Mouse (Mus musculus) cerebral cortex, adult 2 months (tissue): ENCODE measurements around the gene Aen.

Experiments used
- WGBS: fragments of 180-500 bp; shearing (Covaris S2); methylation state at CpG from one replicate; pipeline ENCODE4 v1.1.7; 2018; 5-methylcytosine and 5-hydroxymethylcytosine counted together

The Aen gene

DNA sequence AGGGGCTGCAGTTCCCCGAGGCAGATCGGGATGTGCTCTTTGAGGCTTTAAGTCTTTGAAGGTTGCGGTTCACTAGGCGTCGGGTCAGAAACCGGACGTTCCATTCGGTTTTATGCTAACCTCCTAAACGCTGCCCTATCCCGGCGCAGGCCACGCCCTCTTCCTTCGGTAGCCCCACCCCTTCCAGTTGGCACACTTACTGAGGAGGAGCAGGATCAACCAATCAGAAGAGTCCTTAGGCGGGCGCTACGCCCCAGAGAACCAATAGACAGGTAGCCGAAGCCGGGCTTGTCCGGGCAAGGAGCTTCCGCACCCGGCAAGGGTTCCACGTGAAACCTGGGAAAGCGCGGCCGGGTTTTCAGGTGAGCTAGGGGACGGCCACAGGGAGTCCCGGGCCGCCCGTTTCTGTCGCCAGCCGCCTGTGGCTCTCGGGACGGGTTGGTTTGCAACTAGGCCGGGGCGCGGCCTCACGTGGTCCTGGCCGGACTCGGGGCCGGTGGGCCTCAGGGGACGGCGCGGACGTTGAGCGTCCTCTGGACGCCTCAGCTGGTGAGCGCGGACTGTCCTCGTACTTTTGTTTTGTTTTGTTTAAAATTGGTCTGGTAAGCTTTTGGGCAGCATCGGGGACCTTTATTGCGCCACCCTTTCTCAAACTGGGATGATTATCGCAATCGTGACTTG is at the start of gene Aen:
Gene Aen (plus strand): TSS at position 202 of the 681 bp plus-strand sequence.
- 1% methylated on average over 53 of the region's 53 CpGs for WGBS

GRCm38 (mm10) chr7:78846066-78846716 is 49.5 kb upstream of the Aen start:
- 25% methylated on average over 12 of the region's 12 CpGs for WGBS

- WGBS: 0% methylated on average over 50 of the region's 54 CpGs
Observed at GRCm38 (mm10) chr7:78846737-78847434, 48.8 kb upstream of the Aen start, which contains the start of gene Det1. Det1 (minus strand) TSS chr7:78847263.

- WGBS: 72% methylated on average over 4 of the region's 4 CpGs
Observed at GRCm38 (mm10) chr7:78854051-78854450, 41.6 kb upstream of the Aen start.

- 81% methylated on average over 5 of the region's 5 CpGs for WGBS
Observed at GRCm38 (mm10) chr7:78855044-78855655, 40.5 kb upstream of the Aen start.

DNA sequence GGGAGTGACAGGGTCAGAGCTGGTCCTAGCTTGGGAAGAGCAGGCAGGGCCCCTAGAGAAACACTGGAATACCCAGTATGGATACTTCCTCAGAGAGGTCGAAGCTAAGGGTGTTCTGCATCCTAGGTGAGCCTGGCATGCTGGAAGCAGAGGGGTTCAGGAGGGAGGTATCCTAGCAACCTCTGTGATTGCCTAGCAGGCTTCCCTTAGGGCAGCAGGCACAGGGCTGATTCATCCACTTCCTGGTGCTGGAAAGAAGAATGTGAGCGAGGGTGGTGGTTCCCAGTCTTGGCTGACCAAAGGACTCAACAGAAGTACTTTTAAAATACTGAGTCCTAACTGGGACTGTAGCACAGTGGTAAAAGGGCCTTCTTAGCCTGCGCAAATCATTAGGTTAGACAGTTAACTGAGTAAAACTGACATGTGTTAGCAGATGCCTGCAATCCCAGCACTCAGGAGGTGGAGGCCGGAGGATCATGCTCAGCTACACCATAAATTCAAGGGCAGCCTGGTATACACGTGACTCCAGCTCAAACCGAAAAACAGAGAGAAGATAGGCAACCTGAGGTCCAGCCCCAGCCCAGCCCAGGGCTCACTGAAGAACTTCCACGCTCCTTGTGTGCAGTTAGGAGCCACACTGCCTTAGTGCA is 31.7 kb upstream of the Aen start:
- WGBS: 74% methylated on average over 7 of the region's 7 CpGs

DNA sequence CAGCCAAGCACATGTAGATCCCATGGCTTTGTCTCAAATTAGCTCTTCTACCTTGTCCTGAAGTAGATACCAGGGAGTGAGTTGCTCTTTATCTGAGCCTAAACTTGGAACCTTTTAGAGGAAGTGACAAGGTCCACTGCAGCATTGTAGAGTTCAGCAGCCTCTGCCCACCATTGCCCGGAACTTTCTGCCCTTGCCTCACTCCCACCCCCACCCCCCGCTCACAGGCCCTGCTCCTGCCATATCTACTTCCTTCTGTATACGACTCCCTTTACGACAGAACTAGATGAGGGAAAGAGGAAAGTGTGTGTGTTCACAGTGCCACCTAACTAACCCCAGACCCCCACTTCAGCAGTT is 31.2 kb upstream of the Aen start:
- WGBS: 79% methylated on average over 4 of the region's 4 CpGs

DNA sequence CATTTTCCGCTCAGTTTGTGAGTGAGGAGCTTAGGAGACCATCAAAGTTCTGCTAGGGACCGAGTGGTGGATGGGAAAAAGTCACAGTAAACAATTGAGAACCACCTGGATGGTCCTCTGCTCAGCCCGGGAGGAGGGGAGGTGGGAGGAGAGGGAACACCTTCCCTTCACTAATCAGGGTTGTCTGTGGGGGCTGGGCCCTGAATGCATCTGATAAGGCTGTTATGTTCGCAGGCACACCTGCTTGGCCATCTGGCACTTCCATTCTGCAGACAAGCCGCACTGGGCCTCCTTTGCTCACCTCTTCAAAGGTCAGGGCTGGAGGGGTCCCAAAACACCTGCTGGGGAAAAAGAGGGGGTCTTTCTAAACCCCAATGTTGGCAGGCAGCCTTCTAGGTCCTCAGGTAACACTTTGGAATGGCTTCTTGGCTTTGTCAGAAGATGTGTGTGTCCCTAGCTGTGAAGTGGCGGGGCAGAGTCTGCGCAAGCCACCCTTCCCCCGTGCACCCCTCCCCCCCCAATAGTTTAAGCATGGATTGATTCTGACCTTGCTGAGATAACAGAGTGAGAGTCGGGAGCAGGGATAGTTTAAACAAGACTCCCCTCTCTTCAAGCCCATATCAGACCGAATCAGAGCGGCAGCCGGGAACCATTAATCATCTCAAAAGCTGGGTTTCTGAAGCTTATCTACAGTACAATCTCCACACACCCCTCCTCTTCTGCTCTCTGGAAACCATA is 30.3 kb upstream of the Aen start:
- WGBS: 83% methylated on average over 12 of the region's 12 CpGs

- 61% methylated on average over 5 of the region's 5 CpGs for WGBS
Observed at GRCm38 (mm10) chr7:78868731-78869130, 26.9 kb upstream of the Aen start.

- 91% methylated on average over 6 of the region's 6 CpGs for WGBS
Observed at GRCm38 (mm10) chr7:78872366-78872765, 23.3 kb upstream of the Aen start.

DNA sequence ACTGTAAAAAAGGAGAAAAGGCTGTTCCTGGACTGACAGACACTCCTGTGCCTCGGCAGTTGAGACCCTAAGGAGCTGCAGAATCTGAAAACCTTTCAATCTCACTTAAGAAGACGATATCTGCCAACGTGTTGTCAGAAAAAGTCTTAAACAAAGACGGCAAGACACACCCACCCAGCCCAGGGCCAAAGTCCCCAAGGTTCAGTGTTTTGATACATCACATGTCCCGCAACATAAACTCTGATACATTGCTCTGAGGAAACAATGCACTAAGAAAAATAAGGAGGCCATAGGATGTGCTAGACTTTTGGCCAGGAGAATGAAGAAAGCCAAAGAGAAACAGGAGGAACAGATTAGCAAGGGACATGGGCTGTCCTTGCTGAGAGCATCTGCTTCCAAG is 22.8 kb upstream of the Aen start:
- 82% methylated on average over 5 of the region's 5 CpGs for WGBS

GRCm38 (mm10) chr7:78881607-78882468 is 13.8 kb upstream of the Aen start:
- WGBS: 16% methylated on average over 15 of the region's 16 CpGs

GRCm38 (mm10) chr7:78882469-78882837 is 13.2 kb upstream of the Aen start:
- WGBS: under 1% methylated on average over 23 of the region's 23 CpGs

DNA sequence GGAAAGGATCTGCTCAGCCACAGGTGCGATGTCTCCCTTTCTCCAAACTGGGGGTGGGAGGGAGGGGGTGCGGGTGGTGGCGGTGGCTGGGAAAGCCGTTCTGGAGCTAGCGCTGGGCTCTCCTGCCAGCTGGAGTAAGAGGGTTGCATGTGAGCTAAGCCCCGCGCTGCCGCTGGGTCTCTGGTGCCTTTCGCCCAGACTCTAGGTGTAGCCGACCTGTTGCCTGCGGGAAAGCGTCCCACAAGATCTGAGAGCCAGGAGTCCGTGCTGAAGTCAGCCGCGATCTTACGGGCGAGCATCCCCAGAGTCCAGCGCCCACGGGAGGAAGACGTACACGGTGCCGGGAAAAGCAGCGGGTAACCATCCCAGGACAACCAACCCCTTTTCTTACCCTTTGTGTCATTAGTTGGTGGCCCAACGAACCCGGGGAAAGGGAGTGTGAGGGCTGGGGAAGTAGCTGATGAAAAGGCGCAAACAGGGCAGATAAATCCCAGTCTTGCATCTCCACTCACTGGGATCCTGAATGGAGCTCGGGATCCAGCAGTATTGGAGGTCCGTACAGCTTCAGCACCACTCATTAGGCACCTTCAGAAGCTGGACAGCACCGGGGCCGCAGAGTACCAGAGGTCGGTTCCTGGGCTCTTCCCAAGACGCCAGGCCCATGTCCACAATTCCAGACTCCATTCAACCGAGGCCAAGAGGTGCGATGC is 12.5 kb upstream of the Aen start:
- WGBS: 2% methylated on average over 34 of the region's 34 CpGs

DNA sequence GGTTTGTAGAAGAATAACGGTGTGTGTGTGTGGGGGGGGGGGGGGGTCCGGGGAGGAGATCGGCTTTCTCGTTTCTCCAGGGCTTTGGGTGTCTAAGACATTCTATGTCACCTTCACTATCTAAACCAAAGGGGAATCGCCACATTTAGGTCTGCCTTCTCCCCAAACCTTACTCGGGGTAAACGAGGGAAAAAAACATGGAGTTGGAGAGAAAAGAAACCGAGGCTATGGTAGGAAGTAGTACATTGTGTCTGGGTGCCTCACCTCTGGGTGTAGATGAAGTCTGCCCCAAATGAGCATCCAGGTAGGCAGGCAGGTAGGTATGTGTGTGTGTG is 12.0 kb upstream of the Aen start:
- 4% methylated on average over 8 of the region's 8 CpGs for WGBS

DNA sequence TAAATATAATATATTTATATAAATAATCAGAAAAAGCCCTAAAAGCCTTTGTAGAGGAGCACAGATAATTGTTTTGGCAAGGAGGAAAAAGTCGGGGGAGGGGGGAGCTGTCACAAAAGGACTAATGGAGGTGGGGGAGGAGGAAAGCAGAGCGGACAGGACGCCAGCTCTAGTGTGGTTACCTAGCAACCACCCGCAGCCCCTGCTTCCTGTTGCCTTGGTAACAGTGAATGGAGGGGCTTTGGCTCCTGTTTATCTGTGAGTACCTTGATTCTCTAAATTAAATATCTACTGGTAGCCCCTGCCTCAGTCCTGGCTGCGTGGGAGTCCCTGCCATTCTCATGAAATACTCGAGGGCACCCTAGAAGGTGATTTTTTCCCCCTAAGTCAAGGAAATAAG is 11.5 kb upstream of the Aen start:
- WGBS: 5% methylated on average over 6 of the region's 6 CpGs

GRCm38 (mm10) chr7:78885404-78885803 is 10.2 kb upstream of the Aen start:
- WGBS: 63% methylated on average over 5 of the region's 5 CpGs

- 50% methylated on average over 4 of the region's 4 CpGs for WGBS
Observed at GRCm38 (mm10) chr7:78886496-78886895, 9.2 kb upstream of the Aen start.

DNA sequence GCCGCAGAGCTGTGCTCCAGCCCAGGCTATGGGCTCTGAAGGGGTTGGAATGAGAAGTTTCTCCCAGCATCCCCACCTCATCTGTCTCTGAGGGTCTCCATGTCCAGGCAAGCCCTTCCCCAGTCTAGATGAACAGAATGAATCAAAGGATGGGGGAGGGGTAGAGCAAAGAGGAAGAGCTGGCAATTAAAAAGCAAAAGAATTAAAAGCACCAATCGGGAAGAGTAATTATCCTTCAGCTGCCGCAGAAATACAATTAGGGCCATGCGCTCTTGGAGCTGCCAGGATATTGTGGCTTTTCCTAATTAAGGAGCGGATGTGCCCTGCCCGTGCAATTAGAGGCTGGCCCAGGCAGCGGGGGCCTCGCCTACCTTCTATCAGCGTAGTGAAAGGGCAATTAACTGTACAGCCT is 8.2 kb upstream of the Aen start:
- 59% methylated on average over 9 of the region's 9 CpGs for WGBS

DNA sequence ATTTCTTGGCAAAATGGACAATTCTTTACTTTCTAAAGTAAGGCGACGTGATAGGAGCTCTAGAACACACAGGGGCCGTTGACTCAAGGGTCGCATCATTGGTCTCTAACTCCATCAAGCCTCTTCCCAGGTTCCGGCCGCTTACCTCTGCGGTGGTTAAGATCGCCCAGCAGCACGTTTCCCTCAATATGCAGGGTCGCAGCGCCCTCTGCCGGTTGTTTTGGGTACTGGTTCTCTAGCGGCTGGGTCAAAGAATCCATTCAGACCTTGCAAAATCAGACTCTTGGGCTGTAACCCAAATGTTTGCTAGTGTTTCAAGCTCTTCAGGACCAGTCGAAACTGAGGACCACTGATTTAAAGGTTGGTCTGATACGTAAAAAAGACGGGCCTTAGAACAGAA is 5.0 kb upstream of the Aen start:
- 3% methylated on average over 16 of the region's 16 CpGs for WGBS
